Mouse (Mus musculus): Measurements from ENCODE around the gene Spag6l. TPM values are rescaled to one million over a fixed set of nuclear protein-coding genes. Genes with fewer than 3 reads are reported as not detected.

Gene Spag6l
- total and polyA plus RNA-seq, 2 experiments from 2014 or later = 18.6 to 19.0 TPM

- no peaks in the 10 kb centered on the region for H3K9me3 ChIP-seq (ENCODE audit: low read length)
- H3K36me3 ChIP-seq (ENCODE audit: insufficient read depth, low read length) = no peaks in the 10 kb centered on the region
- H3K4me3 ChIP-seq (ENCODE audit: low read length) = no peak overlapping the region
- H3K27me3 ChIP-seq (ENCODE audit: insufficient read depth, low read length) = no peaks in the 10 kb centered on the region
- H3K4me1 ChIP-seq (ENCODE audit: insufficient read depth, low read length) = no peaks in the 10 kb centered on the region
- no peak overlapping the region for H3K9ac ChIP-seq (replicated peaks; ENCODE audit: low read length)
- ATAC-seq (no peak), DNase-seq (ENCODE audit: low spot score) (no peak)
- no peak for TF ChIP-seq CTCF (IDR thresholded peaks at IDR 0.05; ENCODE audit: low read depth)
- H3K4me2 ChIP-seq (ENCODE audit: low read depth, low read length) = no peak overlapping the region
- no peak overlapping the region for H3K27ac ChIP-seq
Observed at GRCm38 (mm10) chr16:16849196-16849595, 19.9 kb upstream of the Spag6l start.

DNA sequence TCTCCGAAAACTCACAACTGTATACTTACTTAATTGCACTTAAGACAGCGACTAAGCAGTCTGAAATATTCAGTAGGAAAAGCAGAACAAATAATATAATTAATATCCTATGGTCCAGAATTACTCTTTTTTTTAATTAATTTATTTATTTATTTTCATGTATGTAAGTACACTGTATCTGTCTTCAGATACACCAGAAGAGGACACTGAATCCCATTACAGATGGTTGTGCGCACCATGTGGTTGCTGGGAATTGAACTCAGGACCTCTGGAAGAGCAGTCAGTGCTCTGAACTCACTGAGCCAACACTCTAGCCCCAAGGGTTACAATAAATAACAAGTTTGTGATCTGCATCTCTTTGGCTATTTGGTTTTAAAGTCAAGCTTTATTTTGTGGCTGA, 415 bp upstream of the Spag6l start:
- H3K36me3 ChIP-seq (ENCODE audit: insufficient read depth, low read length) = no peaks in the 10 kb centered on the region
- H3K9ac ChIP-seq (replicated peaks; ENCODE audit: low read length) = no peak overlapping the region
- peak overlapping the region; percentile 73 for H3K4me2 ChIP-seq (ENCODE audit: low read depth, low read length)
- no peaks in the 10 kb centered on the region for H3K4me1 ChIP-seq (ENCODE audit: insufficient read depth, low read length)
- H3K27me3 ChIP-seq (ENCODE audit: insufficient read depth, low read length) = no peaks in the 10 kb centered on the region
- 0 out of 2 replicates have a peak, but pooled peaks have one; percentile 15 for ATAC-seq
- no peak for DNase-seq (ENCODE audit: low spot score)
- TF ChIP-seq CTCF (IDR thresholded peaks at IDR 0.05; ENCODE audit: low read depth) = no peak
- no peak overlapping the region for H3K27ac ChIP-seq
- no peaks in the 10 kb centered on the region for H3K9me3 ChIP-seq (ENCODE audit: low read length)
- 84% methylated on average over 3 of the region's 3 CpGs for WGBS
- H3K4me3 ChIP-seq (ENCODE audit: low read length) = peak overlapping the region; percentile 62; the same call in 1 of the 2 replicates

DNA sequence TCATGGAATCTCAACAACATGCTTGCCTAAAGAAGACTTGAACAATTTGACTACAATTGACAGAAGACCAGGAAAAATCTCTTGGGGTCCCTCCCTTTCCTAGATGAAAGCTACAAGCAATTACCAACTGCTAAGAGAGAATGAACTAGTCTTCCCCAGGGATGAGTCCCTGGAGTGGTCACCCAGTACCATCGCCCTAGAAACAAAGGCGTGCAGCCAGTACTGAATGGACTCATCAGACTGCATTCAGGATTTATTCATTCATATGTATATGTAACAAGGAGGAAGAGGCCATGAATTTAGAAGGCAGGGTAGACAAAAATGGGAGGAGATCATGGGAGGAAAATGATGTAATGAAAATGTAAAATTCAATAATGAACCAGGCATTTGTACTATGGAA, 3.0 kb downstream of the Spag6l start:
- H3K4me3 ChIP-seq (ENCODE audit: low read length) = no peak overlapping the region
- no peak overlapping the region for H3K27ac ChIP-seq
- DNase-seq (ENCODE audit: low spot score) = no peak
- H3K4me1 ChIP-seq (ENCODE audit: insufficient read depth, low read length) = no peaks in the 10 kb centered on the region
- TF ChIP-seq CTCF (IDR thresholded peaks at IDR 0.05; ENCODE audit: low read depth) = no peak
- H3K36me3 ChIP-seq (ENCODE audit: insufficient read depth, low read length) = no peaks in the 10 kb centered on the region
- H3K9ac ChIP-seq (replicated peaks; ENCODE audit: low read length) = no peak overlapping the region
- ATAC-seq = no peak
- 64% methylated on average over 2 of the region's 2 CpGs for WGBS
- no peaks in the 10 kb centered on the region for H3K9me3 ChIP-seq (ENCODE audit: low read length)
- H3K4me2 ChIP-seq (ENCODE audit: low read depth, low read length) = no peak overlapping the region
- H3K27me3 ChIP-seq (ENCODE audit: insufficient read depth, low read length) = no peaks in the 10 kb centered on the region

- H3K36me3 ChIP-seq (ENCODE audit: insufficient read depth, low read length) = no peaks in the 10 kb centered on the region
- 34% methylated on average over 5 of the region's 5 CpGs for WGBS
- no peaks in the 10 kb centered on the region for H3K4me1 ChIP-seq (ENCODE audit: insufficient read depth, low read length)
- H3K4me2 ChIP-seq (ENCODE audit: low read depth, low read length) = no peak overlapping the region
- H3K9me3 ChIP-seq (ENCODE audit: low read length) = no peaks in the 10 kb centered on the region
- ATAC-seq (no peak), DNase-seq (ENCODE audit: low spot score) (no peak)
- H3K27ac ChIP-seq = no peak overlapping the region
- H3K27me3 ChIP-seq (ENCODE audit: insufficient read depth, low read length) = no peaks in the 10 kb centered on the region
- H3K4me3 ChIP-seq (ENCODE audit: low read length) = no peak overlapping the region
- H3K9ac ChIP-seq (replicated peaks; ENCODE audit: low read length) = no peak overlapping the region
- TF ChIP-seq CTCF (IDR thresholded peaks at IDR 0.05; ENCODE audit: low read depth) = no peak
Observed at GRCm38 (mm10) chr16:16825476-16825875, 3.8 kb downstream of the Spag6l start.

DNA sequence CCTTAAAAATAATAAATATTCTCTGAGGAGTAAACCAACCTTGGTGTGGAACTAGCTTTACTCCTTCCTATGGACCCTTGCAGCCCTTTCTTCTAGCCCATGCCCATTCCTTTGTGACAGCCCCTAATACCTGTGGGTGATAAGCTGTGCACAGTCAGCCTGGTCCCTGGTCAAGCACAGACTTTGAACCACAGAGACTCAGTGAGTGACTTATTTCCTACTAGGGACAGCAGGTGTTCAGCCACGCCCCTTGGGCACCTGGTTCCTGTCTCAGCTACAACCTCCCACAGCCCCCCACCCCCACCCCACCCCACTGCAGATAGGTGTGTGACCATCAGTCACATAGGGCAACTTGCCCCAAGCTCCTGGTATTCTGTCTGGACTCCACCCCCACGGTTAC, 22.9 kb downstream of the Spag6l start:
- no peak for TF ChIP-seq CTCF (IDR thresholded peaks at IDR 0.05; ENCODE audit: low read depth)
- 82% methylated on average over 2 of the region's 2 CpGs for WGBS
- no peak for ATAC-seq

More for the DNA sequence above, 22.9 kb downstream of the Spag6l start:
- Histone ChIP-seq H3K9me3 (ENCODE audit: low read length) (0 out of 2 replicates have a peak, but pooled peaks cover 3% of the 10 kb centered on the region), H3K36me3 (ENCODE audit: insufficient read depth, low read length) (no peaks in the 10 kb centered on the region), H3K9ac (replicated peaks; ENCODE audit: low read length) (no peak overlapping the region), H3K27me3 (ENCODE audit: insufficient read depth, low read length) (no peaks in the 10 kb centered on the region), H3K27ac (no peak overlapping the region), H3K4me3 (ENCODE audit: low read length) (no peak overlapping the region), H3K4me2 (ENCODE audit: low read depth, low read length) (no peak overlapping the region), H3K4me1 (ENCODE audit: insufficient read depth, low read length) (no peaks in the 10 kb centered on the region)
- DNase-seq (ENCODE audit: low spot score) = no peak

Other genes starting within 250 kb of the Spag6l start
- gene Fgd4, start 228.9 kb downstream of the Spag6l start, total RNA-seq (2014; rRNA removed) = 24.0 and 27.6 TPM in 2 replicates
- gene Fgd4, start 228.9 kb downstream of the Spag6l start, polyA plus RNA-seq (2015; fragmentation: Nextera tagmentation; extraction: Ambion mirVana) = 13.4 and 15.7 TPM in 2 replicates
- not detected in 2 replicates for gene Olfr19, start 153.1 kb downstream of the Spag6l start, total RNA-seq (2014; rRNA removed)
- not detected in 2 replicates for gene Olfr19, start 153.1 kb downstream of the Spag6l start, polyA plus RNA-seq (2015; fragmentation: Nextera tagmentation; extraction: Ambion mirVana)
- not detected in 2 replicates for gene Igll1, start 34.5 kb upstream of the Spag6l start, total RNA-seq (2014; rRNA removed)
- gene Igll1, start 34.5 kb upstream of the Spag6l start, polyA plus RNA-seq (2015; fragmentation: Nextera tagmentation; extraction: Ambion mirVana) = not detected in 2 replicates
- 68.4 and 99.6 TPM in 2 replicates for gene Top3b, start 41.3 kb upstream of the Spag6l start, total RNA-seq (2014; rRNA removed)
- 70.0 and 73.8 TPM in 2 replicates for gene Top3b, start 41.3 kb upstream of the Spag6l start, polyA plus RNA-seq (2015; fragmentation: Nextera tagmentation; extraction: Ambion mirVana)
- gene Vpreb1, start 41.4 kb upstream of the Spag6l start, total RNA-seq (2014; rRNA removed) = not detected in 2 replicates
- 0.33 and 0.58 TPM in 2 replicates for gene Vpreb1, start 41.4 kb upstream of the Spag6l start, polyA plus RNA-seq (2015; fragmentation: Nextera tagmentation; extraction: Ambion mirVana)
- gene Ppm1f, start 67.0 kb upstream of the Spag6l start, total RNA-seq (2014; rRNA removed) = 32.2 and 37.9 TPM in 2 replicates
- gene Ppm1f, start 67.0 kb upstream of the Spag6l start, polyA plus RNA-seq (2015; fragmentation: Nextera tagmentation; extraction: Ambion mirVana) = 12.6 and 13.4 TPM in 2 replicates
- 202 and 204 TPM in 2 replicates for gene Mapk1, start 153.9 kb upstream of the Spag6l start, total RNA-seq (2014; rRNA removed)
- 156 and 178 TPM in 2 replicates for gene Mapk1, start 153.9 kb upstream of the Spag6l start, polyA plus RNA-seq (2015; fragmentation: Nextera tagmentation; extraction: Ambion mirVana)
- 39.8 and 41.9 TPM in 2 replicates for gene Ypel1, start 240.2 kb upstream of the Spag6l start, total RNA-seq (2014; rRNA removed)
- 66.3 and 66.8 TPM in 2 replicates for gene Ypel1, start 240.2 kb upstream of the Spag6l start, polyA plus RNA-seq (2015; fragmentation: Nextera tagmentation; extraction: Ambion mirVana)

All from hindbrain, postnatal 0 days (tissue).